Mouse (Mus musculus): ENCODE measurements around the gene Scml4. TPM values are rescaled to one million over a fixed set of nuclear protein-coding genes. Genes with fewer than 3 reads are reported as not detected.

The Scml4 gene
- polyA plus RNA-seq, 1 experiment: not detected

GRCm38 (mm10) chr10:42945316-42945715 is 85.1 kb downstream of the Scml4 start:
- peaks cover 7% of the 10 kb centered on the region for H3K4me1 ChIP-seq (ENCODE audit: control insufficient read depth, insufficient read depth, low read length)
- H3K27ac ChIP-seq (ENCODE audit: insufficient read depth, low read depth, low read length): no peak overlapping the region
- H3K4me3 ChIP-seq (ENCODE audit: insufficient read depth, low read depth, low read length): no peak overlapping the region
- TF ChIP-seq CTCF (IDR thresholded peaks at IDR 0.05; ENCODE audit: insufficient read depth, low read depth, low read length) (no peak), POLR2A (IDR thresholded peaks at IDR 0.05; ENCODE audit: insufficient read depth, low read depth, low read length) (no peak)
- 65% methylated on average over 4 of the region's 4 CpGs for WGBS

- no peak overlapping the region for H3K4me3 ChIP-seq (ENCODE audit: insufficient read depth, low read depth, low read length)
- WGBS: 96% methylated on average over 5 of the region's 5 CpGs
- no peak overlapping the region for H3K27ac ChIP-seq (ENCODE audit: insufficient read depth, low read depth, low read length)
- TF ChIP-seq CTCF (IDR thresholded peaks at IDR 0.05; ENCODE audit: insufficient read depth, low read depth, low read length) (no peak), POLR2A (IDR thresholded peaks at IDR 0.05; ENCODE audit: insufficient read depth, low read depth, low read length) (no peak)
- peaks cover 6% of the 10 kb centered on the region; the same call in 1 of the 2 replicates for H3K4me1 ChIP-seq (ENCODE audit: control insufficient read depth, insufficient read depth, low read length)
These were observed 87.2 kb downstream of the Scml4 start for GRCm38 (mm10) chr10:42947336-42947735.

GRCm38 (mm10) chr10:42950252-42950751 is 90.1 kb downstream of the Scml4 start:
- WGBS: 13% methylated on average over 6 of the region's 8 CpGs

GRCm38 (mm10) chr10:42951078-42952045 is 91.2 kb downstream of the Scml4 start:
- 60% methylated on average over 20 of the region's 20 CpGs for WGBS
- no peak for TF ChIP-seq POLR2A (IDR thresholded peaks at IDR 0.05; ENCODE audit: insufficient read depth, low read depth, low read length)
- TF ChIP-seq CTCF (IDR thresholded peaks at IDR 0.05; ENCODE audit: insufficient read depth, low read depth, low read length): no peak
- no peak overlapping the region for H3K27ac ChIP-seq (ENCODE audit: insufficient read depth, low read depth, low read length)
- no peak overlapping the region for H3K4me3 ChIP-seq (ENCODE audit: insufficient read depth, low read depth, low read length)
- peaks cover 6% of the 10 kb centered on the region; the same call in 1 of the 2 replicates for H3K4me1 ChIP-seq (ENCODE audit: control insufficient read depth, insufficient read depth, low read length)

More at GRCm38 (mm10) chr10:42950252-42950751, 90.1 kb downstream of the Scml4 start:
- TF ChIP-seq POLR2A (IDR thresholded peaks at IDR 0.05; ENCODE audit: insufficient read depth, low read depth, low read length) (no peak), CTCF (IDR thresholded peaks at IDR 0.05; ENCODE audit: insufficient read depth, low read depth, low read length) (no peak)
- Histone ChIP-seq H3K4me3 (ENCODE audit: insufficient read depth, low read depth, low read length) (no peak overlapping the region), H3K4me1 (ENCODE audit: control insufficient read depth, insufficient read depth, low read length) (peaks cover 6% of the 10 kb centered on the region; the same call in 1 of the 2 replicates), H3K27ac (ENCODE audit: insufficient read depth, low read depth, low read length) (no peak overlapping the region)

GRCm38 (mm10) chr10:42952046-42952420 is 91.9 kb downstream of the Scml4 start:
- no peak overlapping the region for H3K27ac ChIP-seq (ENCODE audit: insufficient read depth, low read depth, low read length)
- peaks cover 6% of the 10 kb centered on the region; the same call in 1 of the 2 replicates for H3K4me1 ChIP-seq (ENCODE audit: control insufficient read depth, insufficient read depth, low read length)
- 68% methylated on average over 9 of the region's 9 CpGs for WGBS
- TF ChIP-seq CTCF (IDR thresholded peaks at IDR 0.05; ENCODE audit: insufficient read depth, low read depth, low read length): no peak
- TF ChIP-seq POLR2A (IDR thresholded peaks at IDR 0.05; ENCODE audit: insufficient read depth, low read depth, low read length): no peak
- H3K4me3 ChIP-seq (ENCODE audit: insufficient read depth, low read depth, low read length): no peak overlapping the region

GRCm38 (mm10) chr10:42953601-42954000 is 93.4 kb downstream of the Scml4 start:
- TF ChIP-seq POLR2A (IDR thresholded peaks at IDR 0.05; ENCODE audit: insufficient read depth, low read depth, low read length) (no peak), CTCF (IDR thresholded peaks at IDR 0.05; ENCODE audit: insufficient read depth, low read depth, low read length) (no peak)
- peaks cover 6% of the 10 kb centered on the region; the same call in 1 of the 2 replicates for H3K4me1 ChIP-seq (ENCODE audit: control insufficient read depth, insufficient read depth, low read length)
- 80% methylated on average over 5 of the region's 5 CpGs for WGBS
- no peak overlapping the region for H3K27ac ChIP-seq (ENCODE audit: insufficient read depth, low read depth, low read length)
- H3K4me3 ChIP-seq (ENCODE audit: insufficient read depth, low read depth, low read length): no peak overlapping the region

- WGBS: over 99% methylated on average over 3 of the region's 3 CpGs
- no peak overlapping the region for H3K4me3 ChIP-seq (ENCODE audit: insufficient read depth, low read depth, low read length)
- TF ChIP-seq POLR2A (IDR thresholded peaks at IDR 0.05; ENCODE audit: insufficient read depth, low read depth, low read length): no peak
- TF ChIP-seq CTCF (IDR thresholded peaks at IDR 0.05; ENCODE audit: insufficient read depth, low read depth, low read length): no peak
- no peak overlapping the region for H3K27ac ChIP-seq (ENCODE audit: insufficient read depth, low read depth, low read length)
- H3K4me1 ChIP-seq (ENCODE audit: control insufficient read depth, insufficient read depth, low read length): peaks cover 6% of the 10 kb centered on the region; the same call in 1 of the 2 replicates
These were observed 95.0 kb downstream of the Scml4 start for GRCm38 (mm10) chr10:42955205-42955604.

- WGBS: 4% methylated on average over 21 of the region's 21 CpGs
- Histone ChIP-seq H3K27ac (ENCODE audit: insufficient read depth, low read depth, low read length) (no peak overlapping the region), H3K4me1 (ENCODE audit: control insufficient read depth, insufficient read depth, low read length) (no peaks in the 10 kb centered on the region; the same call in 1 of the 2 replicates), H3K4me3 (ENCODE audit: insufficient read depth, low read depth, low read length) (peak overlapping the region; percentile 31)
- TF ChIP-seq POLR2A (IDR thresholded peaks at IDR 0.05; ENCODE audit: insufficient read depth, low read depth, low read length) (no peak), CTCF (IDR thresholded peaks at IDR 0.05; ENCODE audit: insufficient read depth, low read depth, low read length) (peak; percentile 52)
These were observed 97.9 kb downstream of the Scml4 start for GRCm38 (mm10) chr10:42957881-42958651.
